10 mouse cellular contexts compared by ENCODE assay signal in the genomic region with DNA sequence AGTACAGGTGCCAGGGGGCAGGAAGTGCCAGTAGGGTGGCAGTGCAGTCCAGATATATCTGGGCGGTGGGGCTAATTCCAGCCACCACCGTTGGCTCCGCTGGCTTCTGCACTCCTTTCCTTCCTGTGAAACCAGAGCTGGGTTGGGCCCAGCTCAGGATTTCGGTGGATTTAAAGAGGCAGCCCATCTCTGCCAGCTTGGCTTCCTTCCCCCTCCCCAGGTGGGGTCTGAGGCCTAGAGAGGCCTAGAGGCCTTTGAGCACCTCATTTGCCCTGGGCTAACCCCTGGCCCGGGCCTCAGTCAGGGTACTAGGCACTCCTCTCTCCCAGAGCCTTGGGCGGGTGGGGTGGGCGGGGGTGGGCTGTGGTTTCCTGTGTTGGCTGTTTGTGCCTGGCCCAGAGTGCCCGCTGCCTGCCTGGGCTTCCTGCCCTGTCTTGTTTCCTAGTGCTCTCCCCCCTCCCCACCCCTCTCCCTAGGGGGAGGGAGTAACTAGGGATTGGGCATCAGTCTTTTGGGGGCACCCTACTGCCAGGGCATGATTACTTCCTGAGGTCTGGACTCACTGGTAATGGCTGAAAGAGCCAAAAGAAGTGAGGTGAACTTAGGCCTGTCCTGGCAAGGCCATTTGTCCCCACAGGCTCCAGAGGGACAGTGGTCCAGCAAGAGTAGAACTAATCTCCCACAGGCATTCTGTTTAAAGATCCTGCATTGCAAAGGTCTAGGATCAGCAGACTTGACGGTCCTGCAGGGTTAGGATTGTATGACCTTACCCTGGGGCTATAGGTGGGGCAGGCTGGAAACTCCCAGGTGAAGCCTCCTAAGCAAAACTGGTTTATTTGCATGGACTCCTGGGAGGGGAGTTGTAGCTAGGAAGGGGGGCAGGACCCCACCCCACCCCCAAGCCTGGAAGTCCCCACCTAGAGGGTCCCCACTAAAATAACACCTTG. TPM values are rescaled to one million over a fixed set of nuclear protein-coding genes. Genes with fewer than 3 reads are reported as not detected.
A peak's percentile ranks its signal among the peaks of the same experiment; 100 is the strongest.
DNase-seq lines count a peak whose midpoint lies in the region; ATAC-seq and TF ChIP-seq lines count a peak whose summit lies in the region.
"Had no signal": no experiment of that assay in that cellular context is flagged by ENCODE, and none has a peak within 500 bp of the region (broad histone marks: within the 10 kb centered on the region; RNA-seq: fewer than 3 reads in every experiment).

No protein-coding gene starts in this region.

- peak overlapping the region; percentile 52 for H3K4me2 ChIP-seq in heart, embryonic 14.5 days (ENCODE audit: low read length)
- H3K4me2 ChIP-seq in limb, embryonic 12.5 days = peak overlapping the region; percentile 44

- no peaks in the 10 kb centered on the region for H3K9me3 ChIP-seq in heart, embryonic 14.5 days (ENCODE audit: control insufficient read depth, low read length)
- no peaks in the 10 kb centered on the region for H3K9me3 ChIP-seq in limb, embryonic 12.5 days

- WGBS in cerebellum, adult 2 months = 16% methylated on average over 9 of the region's 9 CpGs
- WGBS in heart, embryonic 14.5 days = 42% methylated on average over 9 of the region's 9 CpGs
- 28% methylated on average over 9 of the region's 9 CpGs for WGBS in limb, embryonic 12.5 days
- WGBS in olfactory bulb, adult 2 months = 35% methylated on average over 9 of the region's 9 CpGs

- TF ChIP-seq CTCF in gastrocnemius, adult 2 months (IDR thresholded peaks at IDR 0.05) = no peak
- no peak for TF ChIP-seq CTCF in cerebellum, adult 2 months (IDR thresholded peaks at IDR 0.05; ENCODE audit: borderline replicate concordance, insufficient read depth, low read depth, low read length)
- TF ChIP-seq CTCF in olfactory bulb, adult 2 months (IDR thresholded peaks at IDR 0.05; ENCODE audit: insufficient read depth, low read depth, low read length) = no peak

- peak overlapping the region; percentile 60 for H3K9ac ChIP-seq in heart, embryonic 14.5 days (ENCODE audit: low read length)
- H3K9ac ChIP-seq in limb, embryonic 12.5 days (replicated peaks) = peak overlapping the region; percentile 40; the same call in 1 of the 2 replicates

- H3K27me3 ChIP-seq in cerebellum, adult 2 months (ENCODE audit: control insufficient read depth, insufficient read depth, low read length) = no peaks in the 10 kb centered on the region
- H3K27me3 ChIP-seq in heart, embryonic 14.5 days (ENCODE audit: control insufficient read depth, insufficient read depth, low read length) = no peaks in the 10 kb centered on the region
- H3K27me3 ChIP-seq in limb, embryonic 12.5 days = no peaks in the 10 kb centered on the region
- H3K27me3 ChIP-seq: Patski had no signal

- ATAC-seq in heart, embryonic 14.5 days (ENCODE audit: insufficient number of reproducible peaks, insufficient read depth, low FRiP score, low read depth) = no peak
- no peak for ATAC-seq in limb, embryonic 12.5 days (ENCODE audit: insufficient number of reproducible peaks, insufficient read depth, low FRiP score, low TSS enrichment, low read depth)
- ATAC-seq: Patski had no signal

- peak overlapping the region; percentile 63 for H3K4me3 ChIP-seq in gastrocnemius, adult 2 months
- no peak overlapping the region for H3K4me3 ChIP-seq in cerebellum, adult 2 months (replicated peaks; ENCODE audit: insufficient read depth, low read depth, low read length)
- no peak overlapping the region for H3K4me3 ChIP-seq in heart, embryonic 14.5 days (ENCODE audit: control insufficient read depth in 1 of 2, insufficient read depth in 1 of 2, low read depth in 1 of 2, low read length in 2 of 2)
- no peak overlapping the region; the same call in 1 of the 2 replicates for H3K4me3 ChIP-seq in limb, embryonic 12.5 days (replicated peaks)
- H3K4me3 ChIP-seq in olfactory bulb, adult 2 months (ENCODE audit: insufficient read depth, low read depth, low read length) = no peak overlapping the region

- peak overlapping the region; percentile 97 for H3K27ac ChIP-seq in gastrocnemius, adult 2 months
- peak overlapping the region; percentile 84; the same call in 1 of the 2 replicates for H3K27ac ChIP-seq in cerebellum, adult 2 months (ENCODE audit: insufficient read depth, low read length)
- peak overlapping the region in 1 of 2 experiments; percentile 92; a peak in 2 of 4 replicates for H3K27ac ChIP-seq in heart, embryonic 14.5 days (replicated peaks in 1 of 2; ENCODE audit: control insufficient read depth in 1 of 2, insufficient read depth in 1 of 2, low read depth in 2 of 2, low read length in 2 of 2)
- peak overlapping the region; percentile 79 for H3K27ac ChIP-seq in limb, embryonic 12.5 days
- peak overlapping the region; percentile 43; the same call in 1 of the 2 replicates for H3K27ac ChIP-seq in olfactory bulb, adult 2 months (ENCODE audit: insufficient read depth, low read depth, low read length)

- H3K4me1 ChIP-seq in cerebellum, adult 2 months (ENCODE audit: control insufficient read depth, insufficient read depth, low read length) = peaks cover 71% of the 10 kb centered on the region
- peaks cover 76 to 88% of the 10 kb centered on the region in 2 experiments for H3K4me1 ChIP-seq in heart, embryonic 14.5 days (ENCODE audit: control insufficient read depth in 2 of 2, insufficient read depth in 2 of 2, low read length in 2 of 2)
- peaks cover 96% of the 10 kb centered on the region for H3K4me1 ChIP-seq in limb, embryonic 12.5 days (replicated peaks)
- H3K4me1 ChIP-seq in olfactory bulb, adult 2 months (ENCODE audit: control insufficient read depth, insufficient read depth, low read length) = peaks cover 78% of the 10 kb centered on the region

- intact Hi-C loops in gastrocnemius, adult 2 months (cut with DNase I) = no loop called here

- peak; percentile 84 for DNase-seq in gastrocnemius, adult 2 months
- no peak for DNase-seq in gastrocnemius, adult 18-20 months (ENCODE audit: low spot score)
- peak; percentile 60 for DNase-seq in 3134 (ENCODE audit: extremely low read depth, insufficient read length, low spot score)
- peak; percentile 39 to 56 for DNase-seq in cerebellum, adult 2 months
- no peak for DNase-seq in spleen, postnatal 36 days (ENCODE audit: low spot score in 2 of 2)

- H3K36me3 ChIP-seq in heart, embryonic 14.5 days (ENCODE audit: control insufficient read depth, insufficient read depth, low read length) = 0 out of 2 replicates have a peak, but pooled peaks cover 8% of the 10 kb centered on the region
- H3K36me3 ChIP-seq in limb, embryonic 12.5 days = peaks cover 10% of the 10 kb centered on the region; the same call in 1 of the 2 replicates

- TF ChIP-seq POLR2A in cerebellum, adult 2 months (IDR thresholded peaks at IDR 0.05; ENCODE audit: borderline replicate concordance, insufficient read depth, low read length) = no peak
- TF ChIP-seq POLR2A in olfactory bulb, adult 2 months (IDR thresholded peaks at IDR 0.05; ENCODE audit: insufficient read depth, low read depth, low read length) = no peak

RNA-seq across cellular contexts. Expression of a gene that starts 12.5 kb away (rescaled TPM):
- 10 to 100 TPM; 38.3 to 43.6 TPM for total RNA-seq in gastrocnemius, adult 2 months (2021)
- total RNA-seq in gastrocnemius, adult 18-20 months (2021) = 10 to 100 TPM; 36.0 to 36.6 TPM
- polyA plus RNA-seq in cerebellum, adult 2 months (2012; rRNA removed) = 22.0 and 22.3 TPM in 2 replicates
- polyA plus RNA-seq in heart, embryonic 14.5 days (2014; fragmentation: Nextera tagmentation; extraction: Ambion mirVana) = 12.1 and 12.5 TPM in 2 replicates
- polyA plus RNA-seq in limb, embryonic 12.5 days (2016; fragmentation: Nextera tagmentation; extraction: Ambion mirVana) = 14.3 and 17.3 TPM in 2 replicates
- not detected in 2 replicates for polyA plus RNA-seq in olfactory bulb, adult 2 months (2012; ENCODE audit: insufficient read depth, insufficient read length, low replicate concordance, missing spikeins)

RNA-seq across cellular contexts. Expression of a gene that starts 40.4 kb away (rescaled TPM):
- total RNA-seq in gastrocnemius, adult 2 months (2021) = under 1 TPM; 0.22 to 0.23 TPM
- under 1 TPM; 0.43 to 0.83 TPM for total RNA-seq in gastrocnemius, adult 18-20 months (2021)
- 0.13 TPM in 1 of 2 replicates, not detected in the other for polyA plus RNA-seq in cerebellum, adult 2 months (2012; rRNA removed)
- not detected in 2 replicates for polyA plus RNA-seq in heart, embryonic 14.5 days (2014; fragmentation: Nextera tagmentation; extraction: Ambion mirVana)
- polyA plus RNA-seq in limb, embryonic 12.5 days (2016; fragmentation: Nextera tagmentation; extraction: Ambion mirVana) = 0.31 and 0.65 TPM in 2 replicates
- not detected in 2 replicates for polyA plus RNA-seq in olfactory bulb, adult 2 months (2012; ENCODE audit: insufficient read depth, insufficient read length, low replicate concordance, missing spikeins)
- total RNA-seq: left cerebral cortex, adult 8-10 months had no signal
- polyA plus RNA-seq: Patski had no signal

RNA-seq across cellular contexts. Expression of a gene that starts 54.2 kb away (rescaled TPM):
- not detected for total RNA-seq in gastrocnemius, adult 2 months (2021)
- total RNA-seq in gastrocnemius, adult 18-20 months (2021) = not detected
- not detected in 2 replicates for polyA plus RNA-seq in cerebellum, adult 2 months (2012; rRNA removed)
- not detected in 2 replicates for polyA plus RNA-seq in heart, embryonic 14.5 days (2014; fragmentation: Nextera tagmentation; extraction: Ambion mirVana)
- 0.18 TPM in 1 of 2 replicates, not detected in the other for polyA plus RNA-seq in limb, embryonic 12.5 days (2016; fragmentation: Nextera tagmentation; extraction: Ambion mirVana)
- not detected in 2 replicates for polyA plus RNA-seq in olfactory bulb, adult 2 months (2012; ENCODE audit: insufficient read depth, insufficient read length, low replicate concordance, missing spikeins)
- total RNA-seq: left cerebral cortex, adult 8-10 months had no signal
- polyA plus RNA-seq: Patski had no signal

Comparison
In these comparisons a context has a peak if more than half of its experiments do, and no peak if none do; other contexts are left out.
1. DNase-seq: peak in gastrocnemius, adult 2 months (single experiment), 3134 (single experiment) and cerebellum, adult 2 months (2 of 2); none in gastrocnemius, adult 18-20 months (single experiment) and spleen, postnatal 36 days (0 of 2).